Mouse (Mus musculus) heart, adult 10 weeks (tissue): Measurements from ENCODE around the gene Cacybp. TPM values are rescaled to one million over a fixed set of nuclear protein-coding genes. Genes with fewer than 3 reads are reported as not detected.

Experiments
- polyA plus RNA-seq: library from polyadenylated mRNA; stranded (reverse); fragments of 350-450 nt; fragmentation: Illumina TruSeq; extraction: RNeasy Lipid Tissue Mini Kit (QIAGEN cat#74804); gene quantifications from one replicate; pipeline ENCODE4 v1.2.3, GENCODE M21; 2014; ENCODE audit warnings: low read depth, low replicate concordance

Cacybp gene
- polyA plus RNA-seq, result 60.2 TPM

GRCm38 (mm10) chr1:160212703-160213669 is at the start of gene Cacybp:
Gene Cacybp (minus strand): TSS chr1:160212875.

GRCm38 (mm10) chr1:160194529-160195336 is 17.9 kb downstream of the Cacybp start, which contains the start of gene Mrps14:
Gene Mrps14 (plus strand): TSS chr1:160195215.

GRCm38 (mm10) chr1:160153480-160153879 is 59.2 kb downstream of the Cacybp start, which contains the start of gene Tnn:
Gene Tnn (minus strand): TSS chr1:160153580.

Other genes starting within 250 kb of the Cacybp start
- 13.7 TPM for gene 4930523C07Rik, start 168.5 kb downstream of the Cacybp start, polyA plus RNA-seq
- gene Tnn, start 59.3 kb downstream of the Cacybp start, polyA plus RNA-seq, result not detected
- 84.3 TPM for gene Mrps14, start 17.7 kb downstream of the Cacybp start, polyA plus RNA-seq